Mouse (Mus musculus): Measurements from ENCODE around the gene B430306N03Rik.
"Not testable (repeated sequence)": the region's sequence is repeated elsewhere in the genome, so short reads cannot be mapped to it uniquely, and the experiment has no call there.

The B430306N03Rik gene

GRCm38 (mm10) chr17:48312124-48312523, 3.8 kb upstream of the B430306N03Rik start:
- no peak for DNase-seq (ENCODE audit: low spot score in 2 of 2)

DNA sequence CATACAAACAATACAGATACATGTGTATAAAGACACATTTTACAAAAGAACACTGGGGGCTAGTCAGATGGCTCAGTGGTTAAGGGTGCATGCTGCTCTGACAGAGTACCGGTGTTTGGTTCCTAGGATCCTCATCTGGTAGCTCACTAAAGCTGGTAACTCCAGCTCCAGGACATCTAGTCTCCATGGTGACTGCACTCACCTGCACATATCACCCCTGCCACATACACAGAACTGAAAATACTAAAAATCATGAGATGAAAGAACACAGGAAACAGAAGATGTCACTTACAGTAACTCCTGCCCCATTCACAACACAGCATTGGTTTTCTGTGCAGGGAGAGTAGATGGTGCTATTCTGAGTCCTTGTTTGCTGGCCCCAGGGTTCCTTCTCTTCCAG, 2.7 kb downstream of the B430306N03Rik start:
- no peak for DNase-seq (ENCODE audit: low spot score in 2 of 2)

DNA sequence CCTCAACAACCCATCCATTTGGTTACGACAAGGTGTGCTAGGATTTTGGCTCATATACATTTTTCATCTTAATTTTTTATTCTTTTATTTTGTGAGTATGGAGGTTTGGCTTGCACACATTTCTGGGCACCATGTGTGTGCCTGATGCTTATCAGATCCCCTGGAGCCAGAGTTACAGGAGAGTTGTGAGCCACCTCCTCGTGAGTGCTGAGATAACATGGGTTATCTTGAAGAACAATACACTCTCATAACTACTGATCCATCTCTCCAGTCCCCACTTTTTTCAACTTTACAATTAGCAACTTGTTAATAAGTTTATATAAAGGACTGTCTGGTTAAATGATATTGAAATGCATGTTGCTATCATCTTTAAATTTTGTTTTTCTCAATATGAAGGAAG, 5.3 kb downstream of the B430306N03Rik start:
- no peak for DNase-seq (ENCODE audit: low spot score in 2 of 2)

GRCm38 (mm10) chr17:48323236-48323635, 7.3 kb downstream of the B430306N03Rik start:
- no peak for DNase-seq (ENCODE audit: low spot score in 2 of 2)

DNA sequence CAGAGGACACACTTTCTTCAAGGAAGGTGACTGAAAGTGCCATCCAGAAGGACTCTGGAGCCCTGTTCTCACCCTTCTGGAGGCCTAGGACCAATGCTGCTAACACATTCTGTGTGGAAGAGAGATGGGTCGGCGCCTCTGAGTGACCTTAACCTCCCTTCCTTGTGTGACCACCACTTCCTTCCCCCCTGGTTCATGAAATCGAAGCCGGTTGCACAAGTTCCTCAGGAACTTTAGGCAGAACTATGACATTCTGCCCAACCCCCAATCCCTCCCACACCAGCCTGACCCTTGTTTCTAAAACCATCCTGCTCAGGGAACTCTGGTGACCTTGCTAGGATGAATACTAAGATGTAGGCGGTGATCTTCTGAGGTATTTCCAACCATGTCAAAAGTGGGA, 8.3 kb downstream of the B430306N03Rik start:
- DNase-seq (ENCODE audit: low spot score in 2 of 2), result no peak

DNA sequence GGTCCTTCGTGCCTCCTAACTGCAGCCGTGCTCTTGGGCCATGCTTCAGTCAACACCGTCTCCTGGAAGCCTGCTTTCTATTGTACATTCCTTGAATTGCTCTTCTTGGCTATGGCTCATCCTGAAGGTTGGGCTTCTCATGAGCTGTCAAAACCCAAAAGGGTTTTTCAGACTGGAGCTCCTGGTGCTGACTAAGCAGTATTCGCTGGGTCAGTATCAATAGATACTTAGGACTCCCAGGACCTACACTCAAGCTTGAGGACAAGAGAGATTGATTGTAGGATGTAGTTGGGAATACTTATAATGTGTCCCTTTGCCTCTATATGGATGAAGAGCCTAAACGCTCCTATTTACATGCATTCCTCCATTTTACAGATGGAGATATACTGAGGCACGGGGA, 9.2 kb downstream of the B430306N03Rik start:
- DNase-seq (ENCODE audit: low spot score in 2 of 2), result no peak

DNA sequence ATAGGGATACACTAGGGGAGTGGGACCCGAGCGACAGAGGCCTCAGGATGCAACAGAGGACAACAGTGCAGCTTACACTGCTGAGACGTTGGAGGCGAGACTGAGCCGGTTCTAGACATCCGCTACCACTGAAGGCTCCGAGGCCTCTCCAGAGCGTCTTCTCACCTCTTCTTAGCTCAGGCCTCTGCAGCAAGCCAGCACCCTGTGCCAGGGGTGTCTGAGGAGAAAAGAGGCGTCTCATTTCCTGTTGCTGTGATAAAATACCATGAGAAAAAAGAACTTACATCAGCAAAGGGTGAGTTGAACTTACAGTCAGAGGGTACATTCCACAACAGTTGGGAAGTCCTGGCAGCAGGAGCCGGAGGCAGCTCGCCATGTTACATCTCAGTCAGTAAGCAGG, 9.7 kb downstream of the B430306N03Rik start:
- DNase-seq (ENCODE audit: low spot score in 2 of 2), result no peak

- DNase-seq (ENCODE audit: low spot score in 2 of 2), result peak; percentile 51 to 55
Measured at GRCm38 (mm10) chr17:48326656-48327055, 10.7 kb downstream of the B430306N03Rik start.

DNA sequence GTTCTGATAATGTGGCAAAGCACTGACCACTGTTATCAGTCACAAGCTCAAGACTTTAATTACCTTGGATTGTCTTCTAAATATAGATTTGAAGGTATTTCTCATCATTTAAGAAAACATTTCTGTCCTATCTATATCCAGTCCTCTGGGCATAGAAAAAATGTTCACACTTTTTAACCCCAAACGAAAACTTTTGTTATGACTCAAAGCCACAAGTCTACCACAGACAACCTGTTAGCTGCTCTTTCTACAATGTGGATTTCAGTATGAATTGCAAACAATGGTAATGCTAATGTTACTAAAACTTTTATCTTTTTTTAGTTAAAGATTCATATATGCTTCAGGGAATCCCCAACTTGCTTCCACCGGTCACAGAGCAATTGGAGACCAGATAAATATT, 16.6 kb downstream of the B430306N03Rik start:
- no peak for DNase-seq (ENCODE audit: low spot score in 2 of 2)

DNA sequence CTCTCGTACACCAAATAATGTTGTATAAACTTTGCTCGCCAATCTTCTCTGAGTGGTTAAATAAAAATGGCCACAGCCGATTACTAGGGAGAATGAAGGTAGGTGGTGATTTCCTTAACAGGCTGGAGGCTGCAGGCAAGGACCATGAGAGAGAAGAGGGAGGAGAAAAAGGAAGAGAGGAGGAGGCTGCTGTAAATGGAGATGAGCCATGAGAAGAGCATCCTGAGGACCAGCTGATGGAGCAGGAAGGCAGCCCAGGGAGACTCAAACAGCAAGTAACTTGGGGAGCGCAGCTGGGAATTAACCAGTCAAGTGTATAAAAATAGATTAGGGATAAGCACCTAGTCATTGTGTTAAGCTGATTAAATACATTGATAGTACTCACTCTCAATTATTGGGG, 18.2 kb downstream of the B430306N03Rik start:
- no peak for DNase-seq (ENCODE audit: low spot score in 2 of 2)

- peak; percentile 52 to 80 for DNase-seq (ENCODE audit: low spot score in 2 of 2)
Measured at GRCm38 (mm10) chr17:48336857-48337256, 20.9 kb downstream of the B430306N03Rik start.

DNA sequence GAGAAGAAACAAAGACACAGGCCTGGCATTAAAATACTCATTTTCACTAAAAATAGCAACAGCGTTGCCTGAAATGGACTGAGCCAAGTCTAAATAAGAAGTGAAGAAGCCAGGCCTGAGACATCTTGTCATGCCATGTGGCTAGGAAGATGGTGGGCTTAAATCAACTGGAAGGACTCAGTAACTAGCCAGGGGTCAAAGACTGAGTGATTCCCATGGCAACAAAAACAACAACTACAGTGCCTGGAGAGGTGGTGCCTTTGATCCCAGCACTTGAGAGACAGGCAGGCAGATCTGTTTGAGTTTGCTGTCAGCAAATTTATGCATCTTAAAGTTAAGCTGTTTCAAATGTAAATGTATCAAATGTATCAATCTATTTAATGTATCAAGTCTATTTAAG, 24.3 kb downstream of the B430306N03Rik start:
- DNase-seq (ENCODE audit: low spot score in 2 of 2), result no peak

DNA sequence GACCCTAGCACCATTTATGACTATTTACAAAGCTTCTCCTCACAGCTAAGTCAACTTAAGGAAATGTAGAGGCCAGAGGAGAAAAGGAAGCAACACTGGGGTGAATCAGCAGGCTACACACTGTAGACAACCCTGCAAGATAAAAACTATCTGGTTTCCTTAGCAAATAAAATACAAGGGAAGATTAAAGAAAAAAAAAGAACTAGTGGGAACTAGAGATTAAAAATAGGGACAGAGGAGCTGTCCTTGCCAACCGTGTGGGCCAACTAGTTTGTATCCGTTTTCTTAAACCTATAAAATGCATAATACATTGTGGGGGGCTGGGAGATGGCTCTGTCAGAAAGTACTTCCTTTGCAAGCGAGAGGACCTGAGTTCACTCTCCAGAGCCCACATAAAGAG, 26.0 kb downstream of the B430306N03Rik start:
- DNase-seq (ENCODE audit: low spot score in 2 of 2), result no peak

DNA sequence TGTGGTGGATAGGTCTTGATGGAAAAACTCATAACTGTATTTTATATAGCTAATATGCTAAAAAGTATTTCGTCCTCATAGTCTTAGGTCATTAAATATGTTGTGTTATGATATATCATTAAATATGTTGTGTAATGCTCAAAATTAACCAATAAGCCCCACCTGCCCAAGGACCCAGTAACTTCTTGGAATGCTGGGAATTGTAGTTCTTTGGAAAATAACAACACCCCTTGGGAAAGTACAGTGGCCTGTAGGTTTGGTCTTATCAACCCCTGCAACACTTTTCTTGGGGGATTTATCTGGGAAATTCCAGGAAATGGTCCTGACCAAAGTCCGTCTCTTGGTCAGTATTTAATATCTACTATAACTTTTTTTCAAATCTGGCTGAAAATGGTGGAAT, 27.1 kb downstream of the B430306N03Rik start:
- DNase-seq (ENCODE audit: low spot score in 2 of 2), result no peak

GRCm38 (mm10) chr17:48345824-48346223, 29.9 kb downstream of the B430306N03Rik start:
- no peak for DNase-seq (ENCODE audit: low spot score in 2 of 2)

- DNase-seq (ENCODE audit: low spot score in 2 of 2), result no peak
Measured at GRCm38 (mm10) chr17:48346231-48346630, 30.3 kb downstream of the B430306N03Rik start, which contains the start of gene Trem2. Gene Trem2 (plus strand): TSS chr17:48346401.

- no peak for DNase-seq (ENCODE audit: low spot score in 2 of 2)
Measured at GRCm38 (mm10) chr17:48346834-48347233, 30.9 kb downstream of the B430306N03Rik start.

DNA sequence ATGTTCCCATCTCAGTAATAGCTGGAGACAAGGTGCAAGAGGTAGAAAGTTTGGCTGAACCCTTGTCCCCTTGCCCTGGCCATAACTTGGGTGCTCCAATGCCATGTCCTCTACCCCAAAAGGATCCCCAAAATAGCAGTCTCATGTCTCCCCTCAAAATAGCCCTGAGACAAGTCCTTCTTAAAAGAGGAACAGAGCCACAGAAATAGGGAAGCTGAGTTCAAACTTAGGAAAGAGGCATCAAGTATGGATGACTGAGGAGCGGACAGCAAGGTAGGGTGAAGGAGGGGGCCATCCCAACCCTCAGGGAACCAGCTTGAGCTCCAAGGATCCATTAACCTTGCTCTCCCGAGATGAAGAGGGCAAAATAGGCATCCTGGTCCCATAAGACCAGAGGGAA, 31.3 kb downstream of the B430306N03Rik start:
- DNase-seq (ENCODE audit: low spot score in 2 of 2), result no peak

DNA sequence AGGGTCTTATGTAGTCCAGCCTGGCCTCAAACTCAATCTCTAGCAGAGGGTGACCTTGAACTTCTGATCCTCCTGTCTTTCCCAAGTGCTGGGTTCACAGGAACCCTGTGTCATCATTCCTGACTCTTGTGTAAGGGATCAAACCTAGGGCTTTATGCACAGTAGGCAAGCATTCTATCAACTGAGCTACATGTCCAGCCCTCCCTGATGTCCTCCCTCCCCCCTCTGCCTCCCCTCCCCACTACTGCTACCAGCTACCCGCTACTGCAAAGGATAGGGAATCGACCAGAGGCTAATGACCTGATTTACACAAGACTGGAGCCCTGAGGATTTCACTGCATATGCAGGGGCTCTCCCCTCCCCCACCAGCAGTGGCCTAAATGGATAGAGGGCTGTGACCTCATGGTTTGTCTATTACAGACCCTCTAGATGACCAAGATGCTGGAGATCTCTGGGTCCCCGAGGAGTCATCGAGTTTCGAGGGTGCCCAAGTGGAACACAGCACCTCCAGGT, 34.8 kb downstream of the B430306N03Rik start:
- DNase-seq (ENCODE audit: low spot score in 2 of 2), result no peak

DNA sequence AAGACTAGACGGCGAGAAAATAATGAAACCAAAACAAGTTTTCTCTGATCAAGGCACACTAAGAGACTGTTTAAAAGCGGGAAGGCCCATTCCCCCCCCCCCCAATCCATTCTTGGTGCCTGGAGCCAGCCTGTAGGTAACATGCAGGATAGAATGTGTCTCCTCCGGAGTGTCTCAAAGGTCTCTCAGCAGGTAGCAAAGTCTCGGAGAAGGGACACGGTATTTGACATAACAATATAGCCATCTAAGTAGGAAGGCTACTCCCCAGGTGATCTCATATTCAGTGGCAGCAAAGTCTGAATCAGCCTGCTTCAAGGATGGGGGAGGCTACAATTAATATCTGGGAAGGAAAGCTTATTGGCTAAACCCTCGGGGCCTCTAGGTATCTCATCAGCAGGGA, 37.0 kb downstream of the B430306N03Rik start:
- DNase-seq (ENCODE audit: low spot score in 2 of 2), result not testable (repeated sequence)

DNA sequence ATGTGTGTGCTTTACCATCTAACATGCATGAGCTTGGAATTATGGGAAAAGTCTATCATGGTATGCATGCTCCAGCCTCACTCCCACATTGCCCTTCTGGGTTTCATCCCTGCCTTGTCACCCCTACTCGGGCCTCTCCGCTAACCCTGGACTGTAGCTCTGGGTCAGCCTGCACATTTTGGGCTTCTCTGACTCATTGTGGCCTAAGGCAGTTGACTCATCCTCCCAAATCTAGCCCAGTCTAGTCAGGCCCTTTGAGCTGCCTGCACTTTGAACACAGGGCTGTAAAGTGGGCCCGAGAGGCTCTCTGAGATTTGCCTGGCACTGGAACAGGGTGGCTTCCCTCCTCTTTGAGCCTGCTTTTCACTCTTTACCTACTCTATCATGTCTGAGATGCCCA, 39.9 kb downstream of the B430306N03Rik start:
- no peak for DNase-seq (ENCODE audit: low spot score in 2 of 2)

DNA sequence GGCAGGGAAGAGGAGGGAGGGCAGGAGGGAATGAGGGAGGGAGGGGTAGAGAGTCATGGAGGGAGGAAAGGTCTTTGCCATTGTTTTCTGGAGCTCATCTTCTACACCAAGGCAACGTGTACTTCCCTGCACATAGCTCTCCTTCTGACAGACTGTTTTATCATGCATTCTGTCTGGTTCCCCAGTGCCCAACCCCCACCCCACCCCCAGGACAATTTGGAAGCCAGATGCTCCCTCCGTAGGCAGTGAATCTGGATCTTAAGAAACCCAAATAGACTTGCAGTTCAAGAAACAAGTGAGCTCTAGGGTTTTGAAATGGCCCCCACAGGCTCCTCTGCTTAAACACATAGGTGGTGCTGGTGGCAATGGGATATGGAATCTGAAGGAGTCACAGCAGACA, 42.0 kb downstream of the B430306N03Rik start:
- DNase-seq (ENCODE audit: low spot score in 2 of 2), result no peak

GRCm38 (mm10) chr17:48359616-48360015, 43.7 kb downstream of the B430306N03Rik start, which contains the start of gene Treml1:
Gene Treml1 (plus strand): TSS chr17:48359916.
- DNase-seq (ENCODE audit: low spot score in 2 of 2), result no peak

GRCm38 (mm10) chr17:48360462-48360861, 44.5 kb downstream of the B430306N03Rik start:
- no peak for DNase-seq (ENCODE audit: low spot score in 2 of 2)

All from frontal cortex, postnatal 14 days (tissue).